Mouse (Mus musculus) thymus, adult 2 months (tissue): ENCODE measurements around the gene Ezr.

Source experiments
- CTCF ChIP-seq: fragments of 200-500 bp; IDR thresholded peaks from 2 replicates; pipeline ENCODE4 v1.5.1; 2012; ENCODE audit warnings: mild to moderate bottlenecking, control low read depth, low read length, moderate library complexity, borderline replicate concordance; ENCODE audit not compliant: control insufficient read depth, poor library complexity, insufficient read depth; ENCODE audit errors: extremely low read depth
- POLR2A ChIP-seq: fragments of 200-500 bp; IDR thresholded peaks from 2 replicates; pipeline ENCODE4 v1.6.1; 2012; ENCODE audit warnings: mild to moderate bottlenecking, low read length, control low read depth, moderate library complexity; ENCODE audit not compliant: control insufficient read depth, poor library complexity, insufficient read depth; ENCODE audit errors: extremely low read depth

DNA sequence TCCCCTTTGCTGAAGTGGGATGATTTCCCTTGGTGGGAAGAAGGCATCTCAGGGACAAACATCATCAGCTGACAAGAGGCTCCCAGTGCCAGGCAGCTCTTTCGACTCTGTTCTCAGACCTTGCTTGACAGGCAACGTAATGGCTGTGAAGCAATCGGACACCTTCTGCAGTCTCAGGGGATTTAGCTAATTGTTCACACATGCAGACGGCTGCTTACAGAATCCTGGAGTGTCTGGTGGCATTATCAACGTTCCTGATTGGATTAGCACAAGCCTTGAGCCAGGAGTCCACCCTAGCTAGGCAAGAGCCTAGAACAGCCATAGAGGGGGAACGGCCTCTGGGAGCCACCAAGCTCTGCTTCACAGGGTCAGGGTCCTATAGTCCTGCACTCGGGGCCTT lies 30.2 kb downstream of the Ezr start:
- TF ChIP-seq CTCF (no peak), POLR2A (no peak)
